Mouse (Mus musculus): ENCODE measurements around the gene Ankrd45. TPM values are rescaled to one million over a fixed set of nuclear protein-coding genes. Genes with fewer than 3 reads are reported as not detected.
"Not testable (repeated sequence)": the region's sequence is repeated elsewhere in the genome, so short reads cannot be mapped to it uniquely, and the experiment has no call there.

Ankrd45 gene
- not detected in 2 replicates for total RNA-seq (2017)

DNA sequence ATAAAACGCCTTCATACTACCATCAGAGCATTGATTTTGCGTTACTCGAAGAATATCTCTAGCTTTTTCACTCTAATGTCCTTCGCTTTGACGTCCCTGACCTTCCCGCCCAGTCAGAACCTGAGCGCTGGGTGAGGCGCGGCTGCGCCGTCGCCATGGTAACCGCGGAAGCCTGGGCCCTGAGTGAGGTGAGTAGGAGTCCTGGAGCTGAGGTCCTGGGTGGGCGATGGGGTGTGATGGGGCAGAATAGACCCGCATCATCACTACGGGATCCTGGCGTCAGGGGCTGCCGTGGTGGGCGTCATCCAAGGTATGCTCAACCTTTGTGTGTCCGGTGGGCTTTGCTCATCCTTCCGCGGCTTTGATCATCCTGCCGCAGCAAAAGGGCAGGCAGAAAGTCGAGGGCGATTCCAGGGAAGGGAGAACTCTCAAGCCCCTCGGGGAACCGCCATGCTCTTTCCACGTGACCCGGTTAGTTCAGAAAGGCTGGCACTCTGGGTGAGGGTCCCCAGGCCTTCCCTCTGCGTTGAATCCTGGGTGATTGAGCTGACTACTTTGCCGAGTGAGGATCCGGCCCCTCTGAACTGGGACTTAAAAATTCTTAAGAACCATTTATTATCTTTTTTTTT, at the start of gene Ankrd45:
Gene Ankrd45 (plus strand): TSS at position 161 of the 629 bp plus-strand sequence.
- no peak for ATAC-seq (ENCODE audit: extremely low read depth, insufficient number of reproducible peaks, low FRiP score, poor library complexity, severe bottlenecking)

DNA sequence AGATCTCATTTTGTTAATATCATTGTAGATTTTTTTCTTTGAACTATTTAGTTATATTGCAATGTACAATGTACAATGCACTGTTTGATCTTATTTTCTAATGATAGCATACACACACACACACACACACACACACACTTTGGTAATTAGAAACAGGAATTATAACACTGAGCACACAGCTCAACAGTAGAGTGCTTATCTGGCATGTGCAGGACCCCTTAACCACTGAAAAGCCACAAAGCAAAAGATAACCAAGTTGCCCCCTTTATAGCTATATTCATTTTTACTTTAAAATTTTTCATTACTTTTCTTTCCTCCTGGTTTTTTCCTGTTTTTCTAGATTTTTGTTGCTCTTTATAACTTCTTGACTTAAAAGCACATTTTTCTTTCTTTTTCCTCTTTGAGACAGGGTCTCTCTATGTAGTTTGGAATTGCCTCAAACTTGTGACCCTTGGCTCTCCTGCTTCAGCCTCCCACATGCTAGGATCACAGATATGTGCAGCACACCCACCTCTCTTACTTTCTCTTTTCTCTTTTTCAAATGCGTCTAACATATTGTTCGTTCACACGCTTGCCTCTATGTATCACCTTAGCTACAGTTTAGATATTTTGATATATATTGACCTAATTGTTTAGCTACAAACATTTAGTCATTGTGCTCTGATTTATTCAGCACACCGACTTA, 42.6 kb upstream of the Ankrd45 start:
- no peak for ATAC-seq (ENCODE audit: extremely low read depth, insufficient number of reproducible peaks, low FRiP score, poor library complexity, severe bottlenecking)

DNA sequence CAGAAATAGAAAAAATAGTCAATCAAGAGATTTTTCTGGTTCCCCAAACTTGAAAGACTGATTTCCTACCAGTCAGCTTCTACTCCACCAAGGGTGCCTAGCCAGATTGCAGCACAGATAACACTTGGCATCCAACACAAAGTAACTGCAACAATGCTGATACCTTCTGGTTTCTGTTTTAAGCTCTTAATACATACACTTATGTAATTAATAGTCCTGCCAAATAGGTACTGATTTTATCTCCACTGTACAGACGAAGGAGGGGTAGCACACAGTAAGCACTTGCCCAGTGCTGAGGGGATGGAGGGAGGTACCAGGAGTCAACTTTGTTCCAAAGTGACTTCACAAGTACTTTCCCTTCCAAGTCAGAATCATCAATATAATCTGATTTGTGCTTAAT, 38.6 kb upstream of the Ankrd45 start:
- ATAC-seq (ENCODE audit: extremely low read depth, insufficient number of reproducible peaks, low FRiP score, poor library complexity, severe bottlenecking): no peak

DNA sequence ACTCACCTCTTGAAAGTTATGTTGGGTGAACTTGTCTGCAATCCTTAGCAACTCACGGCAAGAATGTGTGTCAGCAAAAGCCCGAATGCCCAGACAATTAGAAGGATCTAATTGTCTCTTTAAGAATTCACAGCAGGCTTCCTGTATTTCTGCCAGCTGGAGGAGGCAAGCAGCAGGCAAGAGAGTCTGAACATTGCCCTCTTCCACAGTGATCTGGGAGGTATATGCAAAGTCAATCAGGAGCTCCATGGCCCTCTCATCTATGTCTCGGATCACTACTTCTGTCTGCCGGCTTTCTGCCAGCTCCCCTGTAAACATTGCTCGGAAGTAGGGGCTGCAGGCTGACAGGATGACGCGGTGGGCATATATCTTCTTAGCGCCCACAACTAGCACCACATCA, 33.3 kb upstream of the Ankrd45 start:
- no peak for ATAC-seq (ENCODE audit: extremely low read depth, insufficient number of reproducible peaks, low FRiP score, poor library complexity, severe bottlenecking)

DNA sequence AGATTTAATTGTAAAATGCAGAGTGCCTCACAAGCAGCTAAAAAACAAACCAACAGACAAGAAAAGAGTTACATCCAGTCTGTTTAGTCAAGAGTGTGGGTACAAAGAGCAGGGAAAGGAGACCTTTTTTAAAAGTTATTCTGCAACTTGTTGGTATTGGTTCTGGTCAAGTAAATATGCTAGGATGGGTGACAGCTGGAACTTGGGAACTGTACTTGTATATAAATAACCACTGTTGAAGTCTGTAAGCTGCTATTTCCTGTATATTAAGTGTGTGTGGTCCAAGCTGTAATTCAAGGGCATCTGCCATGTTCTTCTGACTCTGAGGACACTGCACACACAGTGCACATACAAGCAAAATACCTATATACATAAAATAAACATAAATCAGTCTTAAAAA, 27.9 kb upstream of the Ankrd45 start:
- ATAC-seq (ENCODE audit: extremely low read depth, insufficient number of reproducible peaks, low FRiP score, poor library complexity, severe bottlenecking): no peak

DNA sequence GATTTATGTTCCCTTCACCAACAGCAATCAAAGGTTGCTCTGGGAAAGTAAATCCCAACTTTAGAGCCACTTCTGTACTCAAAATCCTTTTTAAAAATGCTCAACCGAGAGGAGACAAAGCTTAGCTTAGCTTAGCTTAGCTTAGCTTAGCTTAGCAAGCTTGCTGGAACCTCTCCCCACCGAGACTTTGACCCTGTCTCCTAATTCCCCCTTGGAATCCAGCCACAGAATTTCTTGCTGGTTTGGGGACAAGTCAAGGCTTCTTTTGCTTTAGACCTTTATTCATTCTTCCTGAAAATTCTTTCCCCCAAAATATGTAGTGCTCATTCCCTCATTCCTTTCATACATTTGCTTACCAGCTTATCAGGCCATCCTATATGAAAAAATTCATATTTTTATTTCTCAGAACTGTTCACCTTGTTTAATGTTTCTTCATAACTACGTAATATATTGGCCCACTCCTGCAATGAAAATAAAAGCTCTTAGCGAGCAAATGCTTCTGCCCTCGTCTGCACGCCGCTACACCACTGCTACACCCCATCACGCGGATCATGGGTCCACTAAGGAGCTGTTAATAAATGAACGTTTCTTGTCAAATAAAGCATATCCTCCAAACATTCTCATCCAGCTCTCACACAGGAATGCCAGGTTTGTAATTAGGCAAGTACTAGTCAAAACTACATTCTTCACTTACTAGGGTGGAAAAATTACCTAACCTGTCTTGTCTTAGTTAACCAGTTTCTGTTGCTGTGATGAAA, 19.7 kb upstream of the Ankrd45 start:
- no peak for ATAC-seq (ENCODE audit: extremely low read depth, insufficient number of reproducible peaks, low FRiP score, poor library complexity, severe bottlenecking)

DNA sequence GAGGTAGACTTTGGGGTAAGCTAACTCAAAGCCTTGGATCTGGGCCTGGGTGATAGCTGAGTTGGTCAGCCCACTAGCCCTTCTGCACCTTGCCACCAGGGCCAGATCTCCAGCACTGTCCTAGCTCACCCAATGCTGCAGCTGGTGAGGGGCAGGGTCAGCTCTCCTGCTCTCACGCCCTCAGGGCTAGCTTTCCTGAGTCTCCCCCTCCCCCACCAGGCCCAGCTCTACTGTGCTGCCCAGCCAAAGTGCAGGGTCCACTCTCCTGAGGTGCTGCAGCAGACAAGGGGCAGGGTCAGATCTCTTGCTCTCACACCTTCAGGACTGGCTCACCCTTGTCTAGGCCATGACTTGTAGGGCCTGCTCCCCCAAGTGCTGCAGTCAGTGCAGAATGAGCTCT, 16.0 kb upstream of the Ankrd45 start:
- no peak for ATAC-seq (ENCODE audit: extremely low read depth, insufficient number of reproducible peaks, low FRiP score, poor library complexity, severe bottlenecking)

DNA sequence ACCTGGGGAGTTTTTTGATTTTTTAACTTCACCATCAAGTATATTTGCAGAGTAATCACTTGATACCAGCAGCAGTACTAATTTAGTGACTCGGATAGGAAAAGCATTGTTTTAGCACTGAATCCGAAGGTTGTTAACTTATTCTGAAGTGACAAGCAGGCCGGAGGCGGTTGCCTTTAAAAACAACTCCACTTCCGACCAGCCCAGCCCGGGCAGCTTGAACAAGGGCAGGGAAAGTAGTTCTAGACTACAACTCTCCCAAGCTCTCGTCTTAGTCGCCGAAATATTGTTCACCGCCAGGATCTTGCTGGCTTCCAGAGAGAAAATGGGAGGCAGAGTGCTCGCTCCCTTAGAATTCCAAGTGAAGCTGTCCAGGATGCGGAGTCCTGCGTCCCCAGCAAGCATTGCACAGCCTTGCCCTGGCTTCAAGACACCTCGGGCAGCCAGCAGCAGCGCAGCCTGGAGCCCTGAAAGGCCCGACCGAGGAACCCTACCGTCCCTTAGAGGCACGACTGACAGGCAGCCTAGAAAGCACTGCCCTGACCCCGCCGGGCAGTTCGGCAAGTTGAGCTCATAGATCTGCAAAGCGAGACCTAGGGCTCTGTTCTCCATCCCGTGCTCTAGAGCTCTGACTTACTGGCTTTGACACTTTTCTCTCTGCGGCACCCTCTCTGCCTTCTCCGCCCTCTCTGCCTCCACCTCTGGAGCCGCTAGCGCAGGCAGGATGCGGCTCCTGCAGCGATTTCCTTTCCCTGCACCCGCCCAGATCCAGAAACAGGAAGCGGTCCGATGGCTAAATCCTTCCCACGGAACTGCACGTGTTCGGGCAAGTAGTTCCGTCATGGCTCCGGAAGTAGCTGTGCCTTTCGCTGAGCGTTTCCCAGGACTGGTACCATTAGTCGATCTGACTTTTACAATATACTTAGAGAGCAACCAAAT, 11.5 kb upstream of the Ankrd45 start, which contains the start of gene Klhl20:
Gene Klhl20 (minus strand): TSS at position 786 of the 939 bp plus-strand sequence.
- peak; percentile 96 for ATAC-seq (ENCODE audit: extremely low read depth, insufficient number of reproducible peaks, low FRiP score, poor library complexity, severe bottlenecking)

DNA sequence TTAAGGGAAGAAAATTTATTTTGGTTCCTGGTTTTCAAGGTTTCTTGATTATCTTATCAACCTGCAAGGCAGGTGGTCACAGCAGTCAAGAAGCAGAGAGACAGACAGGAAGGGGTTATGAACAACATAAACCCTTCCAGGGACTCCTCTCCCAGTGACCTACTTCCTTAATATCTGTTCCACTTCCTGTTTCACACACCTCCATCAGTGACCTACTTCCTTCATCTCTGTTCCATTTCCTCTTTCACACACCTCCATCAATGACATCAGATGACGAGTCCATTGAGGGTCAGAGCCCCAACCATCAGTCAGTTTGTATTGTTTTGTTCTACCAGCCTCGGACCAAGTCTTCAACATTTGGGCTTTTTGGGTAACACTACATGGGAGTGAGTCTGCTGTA, 3.0 kb upstream of the Ankrd45 start:
- ATAC-seq (ENCODE audit: extremely low read depth, insufficient number of reproducible peaks, low FRiP score, poor library complexity, severe bottlenecking): peak; percentile 95

DNA sequence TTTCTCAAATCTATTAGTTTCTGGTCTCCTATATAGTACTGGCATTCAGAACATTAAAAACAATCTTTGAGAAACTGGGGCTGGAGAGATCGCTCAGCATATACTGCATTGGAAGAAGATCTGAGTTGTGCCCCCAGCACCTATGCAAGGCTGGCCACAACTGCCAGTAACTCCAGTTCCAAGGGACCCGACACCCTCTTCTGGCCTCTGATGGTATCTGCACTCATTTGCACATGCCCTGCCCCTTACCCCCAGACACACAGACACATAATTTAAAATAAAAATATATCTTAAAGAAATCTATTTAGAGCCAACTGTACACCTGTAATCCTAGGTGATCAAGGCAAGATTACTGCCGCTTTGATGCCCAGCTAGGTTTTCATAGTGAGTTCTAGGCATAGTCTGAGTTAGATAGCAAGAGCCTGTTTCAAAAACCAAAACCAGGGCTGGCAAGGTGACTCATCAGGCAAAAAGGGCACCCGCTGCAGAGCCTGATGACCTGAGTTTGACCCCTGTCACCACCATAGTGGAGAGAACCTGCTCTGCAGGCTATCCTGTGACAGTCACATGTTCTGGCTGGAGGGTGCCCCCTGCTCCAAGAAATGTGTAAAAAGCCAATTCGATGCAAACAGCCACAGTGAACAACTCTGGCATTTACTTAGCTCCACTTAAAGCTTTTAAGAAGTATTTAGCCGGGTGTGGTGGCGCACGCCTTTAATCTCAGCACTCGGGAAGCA, 2.3 kb upstream of the Ankrd45 start:
- no peak for ATAC-seq (ENCODE audit: extremely low read depth, insufficient number of reproducible peaks, low FRiP score, poor library complexity, severe bottlenecking)

DNA sequence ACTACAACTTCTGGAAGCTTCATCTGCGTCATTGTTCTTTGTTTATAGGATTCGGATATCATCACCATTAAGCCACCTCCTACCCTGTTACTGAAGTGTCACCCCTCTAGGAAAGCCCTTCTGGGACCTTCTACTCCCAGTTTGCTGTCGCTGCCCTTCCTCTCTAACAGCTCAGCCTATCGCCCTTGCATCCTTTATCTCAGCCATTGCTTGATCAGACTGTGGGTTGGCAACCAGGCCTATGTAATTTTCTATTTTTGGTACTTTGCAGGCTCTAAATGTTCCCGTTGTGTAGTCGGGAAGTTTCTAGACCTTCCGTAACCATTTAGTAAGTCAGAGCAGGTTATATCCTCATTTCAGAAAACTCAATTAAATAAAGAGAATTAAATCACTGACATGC, 725 bp downstream of the Ankrd45 start:
- no peak for ATAC-seq (ENCODE audit: extremely low read depth, insufficient number of reproducible peaks, low FRiP score, poor library complexity, severe bottlenecking)

DNA sequence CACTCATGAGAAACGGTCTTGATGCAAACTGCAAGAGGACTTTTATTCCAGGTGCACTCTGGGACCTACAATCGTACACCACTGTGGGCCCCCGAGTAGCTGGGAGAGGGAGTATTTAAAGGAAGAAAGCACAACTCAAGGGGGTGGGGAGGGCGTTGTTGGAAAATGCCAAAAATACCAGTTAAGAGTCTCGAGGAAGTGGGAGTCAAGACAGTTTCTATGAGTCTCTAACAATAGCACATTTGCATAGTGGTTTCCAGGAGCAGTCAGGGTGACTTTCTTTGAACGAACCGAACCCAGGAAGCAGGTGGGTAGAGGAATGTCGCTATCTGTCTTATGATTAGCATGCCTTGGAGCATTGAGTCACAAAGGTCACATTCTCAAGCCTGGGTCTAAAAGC, 3.1 kb downstream of the Ankrd45 start:
- ATAC-seq (ENCODE audit: extremely low read depth, insufficient number of reproducible peaks, low FRiP score, poor library complexity, severe bottlenecking): not testable (repeated sequence)

DNA sequence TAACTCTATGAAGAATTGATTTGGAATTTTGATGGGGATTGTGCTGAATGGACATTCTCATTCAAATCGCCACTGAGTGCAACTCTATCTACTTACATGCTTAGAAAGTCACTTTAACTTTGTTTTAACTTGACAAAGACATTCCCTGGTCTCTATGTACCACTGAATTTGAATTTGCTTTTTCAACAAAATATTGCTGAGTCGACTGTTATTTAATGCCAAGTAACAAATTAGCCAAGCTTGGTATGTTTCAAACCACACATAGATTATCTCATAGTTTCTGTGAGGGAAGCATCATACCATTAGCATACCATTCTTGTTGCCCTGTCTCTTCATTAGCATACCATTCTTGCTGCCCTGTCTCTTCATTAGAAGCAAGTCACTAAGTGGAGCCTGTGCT, 5.4 kb downstream of the Ankrd45 start:
- ATAC-seq (ENCODE audit: extremely low read depth, insufficient number of reproducible peaks, low FRiP score, poor library complexity, severe bottlenecking): no peak

DNA sequence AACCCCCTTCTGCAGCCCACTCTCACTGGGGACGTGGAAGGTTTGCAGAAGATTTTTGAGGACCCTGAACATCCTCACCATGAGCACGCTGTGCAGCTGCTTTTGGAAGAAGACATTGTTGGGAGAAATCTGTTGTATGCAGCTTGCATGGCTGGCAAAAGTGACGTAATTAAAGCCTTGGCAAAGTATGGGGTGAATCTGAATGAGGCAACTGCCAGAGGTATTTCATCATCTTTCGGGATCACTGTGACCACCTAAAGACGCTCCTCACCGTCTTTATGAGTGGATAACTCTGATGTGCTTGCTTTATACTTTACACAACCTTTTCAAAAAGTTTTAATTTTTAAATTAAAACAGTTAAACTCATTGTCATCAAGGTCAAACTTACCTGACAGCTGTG, 8.6 kb downstream of the Ankrd45 start:
- ATAC-seq (ENCODE audit: extremely low read depth, insufficient number of reproducible peaks, low FRiP score, poor library complexity, severe bottlenecking): no peak

DNA sequence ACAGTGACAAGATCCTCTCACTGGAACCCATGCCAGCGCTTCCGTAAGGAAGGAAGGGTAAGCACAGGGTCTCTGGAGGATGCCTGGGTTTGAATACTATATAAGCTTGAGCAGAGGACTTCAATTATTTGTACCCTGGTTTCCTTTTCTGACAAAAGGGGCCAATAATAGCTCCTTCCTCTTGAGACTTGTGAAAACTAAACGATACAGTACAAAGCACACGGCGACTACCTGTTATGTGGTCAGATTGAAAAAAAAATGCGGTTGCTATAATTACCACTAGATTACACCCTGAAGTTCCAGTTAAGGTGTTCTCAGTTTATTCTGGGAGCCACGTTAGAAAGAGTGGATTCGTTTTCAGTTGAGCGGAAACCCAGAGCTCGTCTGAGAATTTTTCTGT, 14.1 kb downstream of the Ankrd45 start:
- 0 out of 2 replicates have a peak, but pooled peaks have one; percentile 13 for ATAC-seq (ENCODE audit: extremely low read depth, insufficient number of reproducible peaks, low FRiP score, poor library complexity, severe bottlenecking)

DNA sequence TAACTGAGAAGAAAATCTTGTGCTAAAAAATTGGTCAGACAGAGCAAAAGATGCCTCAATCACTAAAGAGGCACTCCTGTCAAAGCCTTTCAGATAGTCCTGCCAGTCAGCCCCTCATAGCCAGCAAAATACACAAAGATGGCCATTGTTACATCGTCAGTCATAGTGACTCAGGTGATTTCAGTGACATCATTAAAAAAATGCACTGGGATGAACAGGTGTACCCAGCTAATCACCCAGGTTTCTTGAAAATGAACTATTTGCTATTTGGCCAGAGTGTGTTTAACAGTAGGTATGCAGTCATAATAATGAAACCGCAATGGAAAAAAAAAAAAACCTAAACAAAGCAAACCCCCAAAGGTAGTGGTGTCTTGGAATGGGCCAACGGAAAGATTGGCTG, 16.7 kb downstream of the Ankrd45 start, which contains the start of gene Tex50:
Gene Tex50 (minus strand): TSS at position 101 of the 400 bp plus-strand sequence.
- ATAC-seq (ENCODE audit: extremely low read depth, insufficient number of reproducible peaks, low FRiP score, poor library complexity, severe bottlenecking): no peak

DNA sequence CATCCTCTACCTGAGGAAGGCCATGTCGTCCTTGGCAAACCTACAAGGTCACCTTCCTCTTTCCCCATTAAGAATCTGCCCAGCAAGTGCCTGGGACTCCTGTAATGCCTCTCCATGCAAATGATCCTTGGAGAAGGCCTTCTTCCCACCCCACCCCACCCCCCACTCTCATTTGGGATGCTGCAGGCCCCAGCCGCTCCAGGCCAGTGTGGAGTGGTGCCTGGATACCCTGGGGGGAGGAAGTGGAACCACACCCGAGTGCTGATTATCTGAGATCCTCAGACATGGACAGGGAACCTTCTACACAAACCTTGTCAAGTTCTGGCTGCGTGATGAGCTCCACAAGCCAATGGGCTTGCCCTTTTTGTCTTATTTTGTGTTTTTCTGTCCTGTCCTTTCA, 17.8 kb downstream of the Ankrd45 start:
- no peak for ATAC-seq (ENCODE audit: extremely low read depth, insufficient number of reproducible peaks, low FRiP score, poor library complexity, severe bottlenecking)

DNA sequence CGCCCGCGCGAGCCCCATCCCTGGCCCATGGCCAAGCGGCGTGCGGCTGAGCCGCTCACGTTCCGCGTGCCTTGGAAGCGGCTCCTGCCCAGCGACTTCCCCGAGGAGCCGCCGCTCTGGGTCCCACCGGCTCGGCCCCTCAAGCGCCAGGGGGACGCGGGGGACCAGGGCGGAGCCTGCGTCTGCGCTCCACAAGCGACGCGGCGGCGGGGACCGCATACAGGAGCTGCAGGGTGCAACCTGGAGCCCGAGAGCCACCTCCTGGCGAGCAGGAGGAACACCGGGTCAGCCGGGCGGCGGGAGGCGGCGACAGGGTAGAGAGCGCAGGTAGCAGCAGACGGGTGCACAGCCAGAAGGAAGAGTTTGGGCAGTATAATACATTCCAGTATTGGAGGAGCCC, 28.2 kb downstream of the Ankrd45 start:
- ATAC-seq (ENCODE audit: extremely low read depth, insufficient number of reproducible peaks, low FRiP score, poor library complexity, severe bottlenecking): peak; percentile 87

Measured in neutrophil, adult 5-6 weeks (primary cell).